Comparison of ENCODE assay signal across 13 mouse cellular contexts in the genomic region with DNA sequence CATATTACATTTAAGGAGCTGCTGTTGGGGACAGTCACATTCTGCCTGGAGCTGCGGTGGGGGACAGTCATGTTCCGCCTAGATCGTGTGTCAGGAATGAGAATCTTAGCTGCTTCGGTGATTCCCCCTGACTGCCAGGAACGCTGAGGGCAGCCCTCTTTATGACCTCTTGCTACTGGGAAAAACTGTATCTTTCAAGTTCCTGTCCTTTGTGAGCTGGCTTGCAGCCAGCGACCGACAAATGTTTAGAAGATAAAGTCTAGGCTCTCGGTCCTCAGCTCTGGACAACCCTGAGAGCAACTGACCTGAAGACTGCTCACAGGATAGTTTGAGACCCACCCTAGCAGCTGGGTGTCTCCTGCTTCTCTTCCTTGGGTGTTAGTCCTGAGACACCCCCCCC. TPM values are rescaled to one million over a fixed set of nuclear protein-coding genes. Genes with fewer than 3 reads are reported as not detected.
DNase-seq lines count a peak whose midpoint lies in the region; ATAC-seq and TF ChIP-seq lines count a peak whose summit lies in the region.
"Had no signal": no experiment of that assay in that cellular context is flagged by ENCODE, and none has a peak within 500 bp of the region (broad histone marks: within the 10 kb centered on the region; RNA-seq: fewer than 3 reads in every experiment).

No protein-coding gene starts in this region.

- peaks cover 11% of the 10 kb centered on the region for H3K4me1 ChIP-seq in heart, embryonic 10.5 days
- 0 out of 2 replicates have a peak, but pooled peaks cover 3% of the 10 kb centered on the region for H3K4me1 ChIP-seq in lung, postnatal 0 days (ENCODE audit: insufficient read depth, low read depth, low read length)

- no peaks in the 10 kb centered on the region for H3K36me3 ChIP-seq in heart, embryonic 10.5 days
- no peaks in the 10 kb centered on the region for H3K36me3 ChIP-seq in lung, postnatal 0 days (ENCODE audit: insufficient read depth, low read length)
- H3K36me3 ChIP-seq: stomach, embryonic 15.5 days had no signal

- H3K9ac ChIP-seq in lung, postnatal 0 days (replicated peaks; ENCODE audit: low read depth), result no peak overlapping the region
- H3K9ac ChIP-seq: stomach, embryonic 15.5 days had no signal

- DNase-seq in heart, embryonic 10.5 days (ENCODE audit: low spot score), result no peak
- no peak for DNase-seq in heart, adult 9 months (ENCODE audit: low spot score in 2 of 2)
- DNase-seq in lung, postnatal 0 days (ENCODE audit: low spot score), result peak; percentile 17
- no peak for DNase-seq in lung, postnatal 4 days
- peak; percentile 28 for DNase-seq in embryo, embryonic 11 days
- DNase-seq in mesoderm, embryonic 11.5 days (ENCODE audit: low read depth, low spot score), result peak; percentile 13
- DNase-seq in layer of hippocampus, adult 2 months (ENCODE audit: low spot score in 2 of 2), result no peak
- DNase-seq in frontal cortex, adult 2 months (ENCODE audit: extremely low spot score in 1 of 2, low spot score in 1 of 2), result no peak

- peak overlapping the region; percentile 15; the same call in 1 of the 2 replicates for H3K4me3 ChIP-seq in heart, embryonic 10.5 days
- H3K4me3 ChIP-seq in lung, postnatal 0 days (ENCODE audit: low read depth, low read length), result no peak overlapping the region
- no peak overlapping the region for H3K4me3 ChIP-seq in layer of hippocampus, adult 2 months
- H3K4me3 ChIP-seq: stomach, embryonic 15.5 days had no signal

- 12% methylated on average over 8 of the region's 8 CpGs for WGBS in heart, embryonic 10.5 days
- 14% methylated on average over 8 of the region's 8 CpGs for WGBS in lung, postnatal 0 days

- H3K27ac ChIP-seq in heart, embryonic 10.5 days, result 0 out of 2 replicates have a peak overlapping the region, but pooled peaks have one; percentile 4
- no peak overlapping the region for H3K27ac ChIP-seq in lung, postnatal 0 days (ENCODE audit: low read length)
- H3K27ac ChIP-seq in layer of hippocampus, adult 2 months, result no peak overlapping the region
- H3K27ac ChIP-seq: stomach, embryonic 15.5 days had no signal

- TF ChIP-seq EP300 in lung, postnatal 0 days (IDR thresholded peaks at IDR 0.05), result no peak

- H3K4me2 ChIP-seq in lung, postnatal 0 days (replicated peaks; ENCODE audit: low read depth, low read length), result no peak overlapping the region
- H3K4me2 ChIP-seq: stomach, embryonic 15.5 days had no signal

- H3K27me3 ChIP-seq in heart, embryonic 10.5 days (ENCODE audit: insufficient read depth, poor library complexity, severe bottlenecking), result no peaks in the 10 kb centered on the region
- H3K27me3 ChIP-seq in lung, postnatal 0 days (replicated peaks; ENCODE audit: insufficient read depth, low read length), result no peaks in the 10 kb centered on the region
- H3K27me3 ChIP-seq: stomach, embryonic 15.5 days had no signal

- no peak for TF ChIP-seq CTCF in lung, postnatal 0 days (IDR thresholded peaks at IDR 0.05)
- TF ChIP-seq CTCF in layer of hippocampus, adult 2 months (conservative IDR thresholded peaks at IDR 0.05), result no peak

- ATAC-seq in lung, postnatal 0 days, result no peak
- ATAC-seq: activated CD4-positive, CD25-positive, alpha-beta regulatory T cell, adult 4 months had no signal

- H3K9me3 ChIP-seq in heart, embryonic 10.5 days, result no peaks in the 10 kb centered on the region
- no peaks in the 10 kb centered on the region for H3K9me3 ChIP-seq in lung, postnatal 0 days (ENCODE audit: low read length)
- H3K9me3 ChIP-seq: stomach, embryonic 15.5 days had no signal

RNA-seq across cellular contexts. Expression of gene Gm49496, which starts 5.6 kb away (rescaled TPM):
- not detected in 2 replicates for polyA plus RNA-seq in heart, embryonic 10.5 days (2016; fragmentation: Nextera tagmentation; extraction: Ambion mirVana)
- polyA plus RNA-seq in lung, postnatal 0 days (2015; fragmentation: Nextera tagmentation; extraction: Ambion mirVana), result not detected in 2 replicates
- total RNA-seq in layer of hippocampus, adult 2 months (2021), result not detected
- not detected in 2 replicates for polyA plus RNA-seq in frontal cortex, adult 2 months (2012; rRNA removed)
- total RNA-seq: gastrocnemius, postnatal 4 days; layer of hippocampus, adult 8-10 months; neutrophil, adult 5-6 weeks had no signal
- polyA plus RNA-seq: activated CD4-positive, CD25-positive, alpha-beta regulatory T cell, adult 4 months; stomach, embryonic 15.5 days had no signal

RNA-seq across cellular contexts. Expression of gene Gm10198, which starts 37.3 kb away (rescaled TPM):
- polyA plus RNA-seq in heart, embryonic 10.5 days (2016; fragmentation: Nextera tagmentation; extraction: Ambion mirVana), result not detected in 2 replicates
- polyA plus RNA-seq in lung, postnatal 0 days (2015; fragmentation: Nextera tagmentation; extraction: Ambion mirVana), result not detected in 2 replicates
- not detected for total RNA-seq in layer of hippocampus, adult 2 months (2021)
- not detected in 2 replicates for polyA plus RNA-seq in frontal cortex, adult 2 months (2012; rRNA removed)
- total RNA-seq: gastrocnemius, postnatal 4 days; layer of hippocampus, adult 8-10 months; neutrophil, adult 5-6 weeks had no signal
- polyA plus RNA-seq: activated CD4-positive, CD25-positive, alpha-beta regulatory T cell, adult 4 months; stomach, embryonic 15.5 days had no signal

Comparison
In these comparisons a context has a peak if more than half of its experiments do, and no peak if none do; other contexts are left out.
1. DNase-seq: peak in lung, postnatal 0 days (single experiment), embryo, embryonic 11 days (single experiment) and mesoderm, embryonic 11.5 days (single experiment); none in heart, embryonic 10.5 days (single experiment), heart, adult 9 months (0 of 2), lung, postnatal 4 days (0 of 2), layer of hippocampus, adult 2 months (0 of 2) and frontal cortex, adult 2 months (0 of 2).